Mouse (Mus musculus) cortical plate, adult 2 months (tissue): ENCODE data around the gene Hexim2. TPM values are rescaled to one million over a fixed set of nuclear protein-coding genes. Genes with fewer than 3 reads are reported as not detected.

ENCODE experiments used
- H3K27ac ChIP-seq: fragments of 200-500 bp; 2 replicates; pipeline ENCODE4 v1.5.1; 2012; ENCODE audit warnings: low read length, control low read depth, inconsistent platforms; ENCODE audit not compliant: insufficient read depth
- H3K4me1 ChIP-seq: fragments of 200-500 bp; 2 replicates; pipeline ENCODE4 v1.6.1; 2011; ENCODE audit warnings: low read length; ENCODE audit not compliant: control insufficient read depth, insufficient read depth
- H3K4me3 ChIP-seq: fragments of 200-500 bp; 2 replicates; pipeline ENCODE4 v1.5.1; 2011; ENCODE audit warnings: mild to moderate bottlenecking, low read length, control low read depth; ENCODE audit not compliant: insufficient read depth
- CTCF ChIP-seq: fragments of 200-500 bp; IDR thresholded peaks from 2 replicates; pipeline ENCODE4 v1.5.1; 2011; ENCODE audit warnings: mild to moderate bottlenecking, control low read depth, low read length; ENCODE audit not compliant: insufficient read depth; ENCODE audit errors: extremely low read depth
- POLR2A ChIP-seq: fragments of 200-500 bp; IDR thresholded peaks from 2 replicates; pipeline ENCODE4 v1.6.1; 2011; ENCODE audit warnings: mild to moderate bottlenecking, low read length, control low read depth; ENCODE audit not compliant: insufficient read depth; ENCODE audit errors: extremely low read depth
- polyA plus RNA-seq: library from polyadenylated mRNA; depleted of rRNA; stranded (reverse); fragments of >200 nt; gene quantifications from 2 replicates; pipeline ENCODE4 v1.2.3, GENCODE M21; 2012; rRNA removed

The Hexim2 gene
- polyA plus RNA-seq, 1 experiment = 10.7 TPM

DNA sequence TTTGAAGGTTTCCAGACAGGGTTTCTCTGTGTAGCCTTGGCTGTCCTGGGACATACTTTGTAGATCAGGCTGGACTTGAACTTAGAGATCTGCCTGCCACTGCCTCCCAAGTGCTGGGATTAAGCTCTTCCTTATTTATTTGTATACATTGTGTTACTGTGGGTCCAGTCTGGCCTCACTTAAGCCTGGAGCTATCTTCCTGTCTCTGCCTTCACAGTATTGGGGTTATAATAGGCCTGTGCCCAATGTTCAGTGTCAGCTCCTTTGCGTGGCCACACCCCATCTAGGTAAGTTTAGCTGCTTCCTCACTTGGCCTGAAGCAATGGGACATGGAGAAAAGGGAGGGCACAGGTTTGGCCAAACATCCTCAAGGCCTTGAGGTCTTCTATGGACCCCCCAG, 44.3 kb downstream of the Hexim2 start:
- no peak for TF ChIP-seq POLR2A
- no peak for TF ChIP-seq CTCF
- no peak overlapping the region for H3K4me3 ChIP-seq

DNA sequence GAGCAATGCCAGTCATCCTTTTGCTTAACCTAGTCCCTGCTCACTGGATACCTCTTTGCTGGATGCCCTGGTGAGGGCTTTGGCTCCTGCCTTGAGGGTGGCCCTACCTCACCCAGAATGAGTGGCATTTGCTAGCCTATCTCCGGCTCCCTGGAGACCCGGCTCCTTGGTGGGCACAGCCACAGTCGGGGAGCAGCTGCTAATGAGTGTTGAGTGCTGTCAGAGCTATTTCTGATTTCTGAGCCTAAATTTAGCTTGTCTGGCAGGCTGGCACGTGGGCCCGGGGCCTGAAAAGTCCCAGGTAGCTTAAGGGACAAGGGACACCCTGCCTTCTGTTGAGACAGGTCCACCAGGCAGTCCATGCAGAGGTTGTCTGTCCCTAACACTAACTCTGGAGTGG, 45.0 kb downstream of the Hexim2 start:
- H3K4me3 ChIP-seq = no peak overlapping the region
- TF ChIP-seq CTCF (no peak), POLR2A (no peak)
- no peak overlapping the region for H3K27ac ChIP-seq
- H3K4me1 ChIP-seq = peaks cover 10% of the 10 kb centered on the region

More for the DNA sequence above, 44.3 kb downstream of the Hexim2 start:
- Histone ChIP-seq H3K27ac (no peak overlapping the region), H3K4me1 (peaks cover 10% of the 10 kb centered on the region)

DNA sequence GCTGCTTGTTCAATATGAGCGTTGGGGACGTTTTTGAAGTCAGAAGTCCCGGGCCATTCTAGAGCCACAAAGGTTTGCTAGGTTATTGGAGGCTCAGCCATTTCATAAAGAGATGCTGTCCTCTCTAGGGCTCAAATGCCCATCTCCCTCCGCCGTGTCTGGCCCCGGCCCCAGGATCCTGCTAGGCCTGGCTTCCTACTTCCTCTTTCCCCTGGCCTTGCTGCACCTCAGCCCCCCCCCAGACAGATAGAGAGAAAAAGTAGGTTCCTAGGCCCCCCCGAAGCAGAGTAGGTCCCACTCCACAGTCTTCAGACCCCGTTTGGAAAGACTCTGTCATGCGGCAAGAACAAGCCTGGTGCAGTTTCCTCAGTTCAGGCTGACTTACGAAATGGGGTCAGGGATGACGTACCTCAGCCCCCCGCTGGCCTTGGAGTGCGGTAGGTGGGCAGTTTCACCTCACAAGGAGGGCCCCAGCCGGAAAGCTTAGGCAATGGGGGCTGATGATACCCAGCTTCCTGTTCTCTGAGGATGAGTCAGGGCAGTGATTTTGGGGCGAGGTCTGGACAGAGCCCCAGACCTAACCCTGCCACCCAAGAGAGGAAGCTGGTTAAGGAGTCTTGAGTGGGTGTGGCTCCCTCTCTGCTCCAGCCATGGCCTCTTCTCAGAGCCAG, 45.7 kb downstream of the Hexim2 start:
- H3K4me3 ChIP-seq = no peak overlapping the region
- no peak overlapping the region for H3K27ac ChIP-seq
- TF ChIP-seq POLR2A = no peak
- no peak for TF ChIP-seq CTCF
- peaks cover 9% of the 10 kb centered on the region for H3K4me1 ChIP-seq

DNA sequence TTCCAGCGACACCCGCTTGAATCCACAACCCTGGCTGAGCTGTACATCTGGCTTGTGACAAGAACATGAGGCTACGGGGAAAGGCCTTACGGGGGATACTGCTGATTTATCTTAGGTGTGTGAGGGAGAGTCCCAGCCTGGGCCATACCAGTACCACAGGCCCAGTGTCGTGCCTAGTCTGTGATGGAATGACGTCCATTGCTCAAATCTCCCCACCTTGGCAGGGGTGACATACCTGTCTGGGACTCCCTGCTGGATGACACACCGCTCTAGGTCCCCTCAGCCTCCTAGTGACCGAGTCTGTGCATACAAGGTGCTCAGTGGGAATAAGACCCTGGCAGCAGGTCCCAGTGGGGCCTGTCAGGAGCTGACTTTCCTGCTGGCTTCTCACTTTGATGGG, 46.5 kb downstream of the Hexim2 start:
- no peak overlapping the region for H3K27ac ChIP-seq
- H3K4me1 ChIP-seq = peaks cover 7% of the 10 kb centered on the region
- TF ChIP-seq POLR2A = no peak
- no peak for TF ChIP-seq CTCF
- H3K4me3 ChIP-seq = no peak overlapping the region

DNA sequence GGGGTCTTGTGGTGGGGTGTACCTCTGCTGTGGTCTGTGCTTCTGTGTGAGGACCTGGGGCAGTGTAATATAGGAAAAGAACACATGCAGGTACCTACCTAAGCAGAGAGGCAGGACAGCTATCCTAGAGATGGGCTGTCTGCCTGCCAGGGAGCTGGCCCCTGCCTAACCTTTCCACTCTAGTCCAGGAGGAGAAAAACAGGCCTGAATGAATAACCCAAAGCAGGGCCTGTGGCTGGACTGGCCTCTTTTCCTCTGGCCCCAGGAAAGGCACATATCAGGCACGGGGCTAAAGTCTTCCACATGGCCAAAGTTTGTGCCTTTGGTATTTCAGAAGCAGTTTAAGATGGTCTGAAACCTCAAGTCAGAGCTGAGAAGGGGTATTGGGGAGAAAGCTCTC, 48.2 kb downstream of the Hexim2 start:
- Histone ChIP-seq H3K4me3 (no peak overlapping the region), H3K4me1 (peaks cover 4% of the 10 kb centered on the region), H3K27ac (no peak overlapping the region)
- no peak for TF ChIP-seq POLR2A

DNA sequence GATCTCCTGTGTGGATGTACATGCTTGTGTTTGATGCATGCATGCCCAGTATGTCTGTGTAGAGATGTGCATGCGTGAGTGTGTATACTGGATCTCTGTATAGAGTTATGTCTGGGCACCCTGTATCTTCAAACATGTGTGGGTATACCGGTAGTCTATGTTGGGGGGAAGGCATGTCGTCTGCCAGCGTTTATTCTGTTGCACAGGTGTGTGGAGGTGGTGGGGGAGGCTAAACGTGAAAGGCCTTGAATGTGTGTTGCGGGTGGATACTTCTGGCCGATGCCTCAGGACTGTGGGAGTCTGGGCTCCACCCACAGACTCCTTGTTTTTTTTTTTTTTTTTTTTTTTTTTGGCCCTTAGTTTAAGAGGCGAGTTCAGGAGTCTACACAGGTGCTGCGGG, 49.1 kb downstream of the Hexim2 start:
- Histone ChIP-seq H3K27ac (no peak overlapping the region), H3K4me3 (no peak overlapping the region), H3K4me1 (peaks cover 4% of the 10 kb centered on the region)
- no peak for TF ChIP-seq POLR2A
- no peak for TF ChIP-seq CTCF

DNA sequence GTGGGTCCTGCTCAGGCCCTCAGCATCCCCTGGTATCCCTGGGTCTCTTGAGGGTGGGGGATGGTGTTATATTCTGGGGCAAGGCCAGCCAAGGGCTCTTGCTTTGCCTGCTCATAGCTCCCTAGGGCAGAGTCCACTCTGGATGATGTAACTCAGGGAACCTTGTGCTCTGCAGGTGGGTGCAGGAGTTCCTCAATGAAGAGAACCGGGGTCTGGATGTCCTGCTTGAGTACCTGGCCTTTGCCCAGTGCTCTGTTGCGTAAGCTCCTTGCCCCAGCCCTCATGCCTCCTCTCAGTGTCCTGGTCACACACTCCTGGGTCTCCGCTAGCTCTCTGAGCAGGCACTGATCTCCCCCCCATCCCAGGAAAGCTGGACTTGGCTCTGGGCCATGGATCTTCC, 49.7 kb downstream of the Hexim2 start:
- no peak for TF ChIP-seq CTCF
- TF ChIP-seq POLR2A = no peak

DNA sequence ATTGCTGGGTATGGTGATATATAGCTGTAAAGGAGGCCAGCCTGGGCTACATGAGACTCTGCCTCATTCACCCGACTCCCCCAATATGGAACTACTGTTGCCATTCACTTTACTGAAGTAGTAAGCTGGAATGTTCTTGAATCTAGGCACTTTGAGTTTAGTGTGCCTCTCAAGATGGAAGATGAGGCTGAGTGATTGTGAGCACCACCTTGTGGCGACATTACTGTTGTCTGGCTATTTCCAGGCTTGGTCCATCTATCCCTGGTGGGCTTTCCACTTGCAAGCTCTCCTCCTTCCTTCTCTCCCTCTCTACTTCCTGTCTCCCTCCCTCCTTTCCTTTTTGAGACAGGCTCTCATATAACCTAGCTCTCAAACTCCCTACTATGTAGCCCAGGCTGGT, 52.7 kb downstream of the Hexim2 start:
- no peak for TF ChIP-seq POLR2A
- peak; percentile 72 for TF ChIP-seq CTCF
- no peak overlapping the region for H3K27ac ChIP-seq
- no peak overlapping the region for H3K4me3 ChIP-seq
- no peaks in the 10 kb centered on the region; the same call in 1 of the 2 replicates for H3K4me1 ChIP-seq

More for the DNA sequence above, 49.7 kb downstream of the Hexim2 start:
- no peak overlapping the region for H3K27ac ChIP-seq
- no peak overlapping the region for H3K4me3 ChIP-seq
- peaks cover 3% of the 10 kb centered on the region; the same call in 1 of the 2 replicates for H3K4me1 ChIP-seq

Other genes starting within 250 kb of the Hexim2 start
- 0.13 TPM in 2 replicates for gene Fam187a, start 247.3 kb upstream of the Hexim2 start, polyA plus RNA-seq
- gene Gfap, start 231.5 kb upstream of the Hexim2 start, polyA plus RNA-seq = 179 and 186 TPM in 2 replicates
- gene Kif18b, start 207.3 kb upstream of the Hexim2 start, polyA plus RNA-seq = 0.17 and 0.40 TPM in 2 replicates
- gene C1ql1, start 185.7 kb upstream of the Hexim2 start, polyA plus RNA-seq = 15.3 and 15.8 TPM in 2 replicates
- gene Nmt1, start 104.2 kb upstream of the Hexim2 start, polyA plus RNA-seq = 74.3 and 77.1 TPM in 2 replicates
- gene Dcakd, start 104.1 kb upstream of the Hexim2 start, polyA plus RNA-seq = 57.4 and 59.6 TPM in 2 replicates
- 17.1 and 21.1 TPM in 2 replicates for gene Plcd3, start 30.8 kb upstream of the Hexim2 start, polyA plus RNA-seq
- gene Acbd4, start 30.7 kb upstream of the Hexim2 start, polyA plus RNA-seq = 40.7 and 46.3 TPM in 2 replicates
- gene Hexim1, start 16.2 kb upstream of the Hexim2 start, polyA plus RNA-seq = 22.6 and 22.9 TPM in 2 replicates
- 125 and 133 TPM in 2 replicates for gene Fmnl1, start 38.7 kb downstream of the Hexim2 start, polyA plus RNA-seq
- gene 1700023F06Rik, start 76.1 kb downstream of the Hexim2 start, polyA plus RNA-seq = 4.2 and 6.4 TPM in 2 replicates
- gene Spata32, start 86.0 kb downstream of the Hexim2 start, polyA plus RNA-seq = 2.5 and 2.9 TPM in 2 replicates
- gene Map3k14, start 135.0 kb downstream of the Hexim2 start, polyA plus RNA-seq = 2.8 and 3.4 TPM in 2 replicates
- gene Arhgap27, start 231.3 kb downstream of the Hexim2 start, polyA plus RNA-seq = 11.8 and 13.2 TPM in 2 replicates